Mouse (Mus musculus): ENCODE measurements around the gene Rpl13a.
"Not testable (repeated sequence)": the region's sequence is repeated elsewhere in the genome, so short reads cannot be mapped to it uniquely, and the experiment has no call there.

GRCm38 (mm10) chr7:45153052-45153451 lies 24.5 kb upstream of the Rpl13a start:
- TF ChIP-seq CTCF, EP300 (IDR thresholded peaks at IDR 0.05; ENCODE audit: low read depth): not testable (repeated sequence)

Data from liver, embryonic 14.5 days (tissue).